Mouse (Mus musculus): ENCODE measurements around the gene Cfap299.

Gene Cfap299

DNA sequence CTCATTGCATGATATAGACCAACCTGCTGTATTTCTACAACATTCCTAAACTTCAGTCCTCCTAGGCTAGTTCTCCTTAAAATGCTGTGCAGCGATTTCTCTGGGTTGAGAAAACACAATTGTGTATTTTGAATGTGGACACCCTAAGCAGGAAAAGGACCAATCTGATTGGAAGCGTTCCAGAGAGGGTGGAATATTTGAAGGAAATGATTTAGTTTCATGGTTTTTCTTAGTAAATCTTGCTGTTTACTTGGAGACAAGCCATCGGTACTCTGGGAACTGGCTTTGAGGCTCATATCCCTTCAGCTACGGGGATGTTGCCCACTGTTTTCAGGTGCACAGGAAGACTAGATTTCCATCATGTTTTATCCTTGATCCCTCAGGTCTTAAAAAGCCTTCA is 288.3 kb downstream of the Cfap299 start:
- no peak for DNase-seq (ENCODE audit: low spot score)

DNA sequence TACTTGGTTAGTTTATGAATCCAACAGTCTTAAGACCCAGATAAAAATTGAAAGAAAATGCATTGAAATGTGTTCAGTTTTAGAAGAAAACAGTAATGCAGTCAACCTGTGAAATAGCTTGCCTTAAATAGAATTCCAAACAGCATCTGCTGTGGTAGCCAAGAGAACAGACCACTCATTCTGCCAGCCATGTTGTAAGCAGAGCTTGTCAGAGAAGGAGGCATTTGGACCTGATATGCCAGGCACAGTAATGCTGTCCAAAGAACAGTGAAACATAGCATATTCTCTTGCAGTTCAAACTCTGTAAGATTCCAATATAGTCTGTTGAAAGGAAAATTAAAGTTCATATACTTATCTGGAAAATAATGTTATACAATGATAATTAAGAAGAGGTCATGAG is 321.2 kb downstream of the Cfap299 start:
- DNase-seq (ENCODE audit: low spot score): no peak

DNA sequence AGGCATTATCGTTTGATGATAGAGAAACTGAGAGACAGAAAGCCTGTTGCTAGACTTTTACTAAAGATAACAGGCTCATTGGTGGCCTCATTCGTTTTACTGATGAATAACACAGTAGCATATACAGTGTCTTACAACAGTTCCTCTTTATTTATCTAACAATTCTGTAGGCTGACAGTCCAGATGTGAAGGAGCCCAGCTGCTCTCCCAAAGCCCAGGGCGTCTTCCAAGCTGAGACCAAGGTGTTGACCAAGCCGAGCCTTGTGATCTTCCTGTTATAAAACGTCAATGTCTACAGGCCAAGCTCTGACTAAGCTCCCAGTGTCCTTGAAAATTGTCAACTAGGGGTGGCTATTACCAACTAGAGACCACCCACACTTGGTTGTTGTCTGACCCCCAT is 321.9 kb downstream of the Cfap299 start:
- no peak for DNase-seq (ENCODE audit: low spot score)

DNA sequence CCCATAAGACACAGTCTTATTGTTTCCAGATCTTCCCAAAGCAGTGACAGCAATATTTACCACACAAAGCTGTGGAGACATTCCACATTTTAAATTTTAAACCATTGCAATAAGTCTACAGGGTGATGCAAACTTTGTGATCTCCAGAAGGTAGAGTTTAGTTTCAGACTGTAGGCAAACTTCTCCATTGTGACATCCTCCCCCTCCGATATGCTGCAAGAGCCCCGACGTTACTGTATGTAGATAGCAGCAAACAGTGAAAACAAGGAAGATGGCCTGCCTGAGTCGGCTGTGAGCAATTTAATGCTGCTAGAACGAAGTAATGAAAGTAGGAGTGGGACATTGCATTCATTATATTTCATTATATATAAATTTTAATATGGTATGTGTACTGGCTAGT is 359.1 kb downstream of the Cfap299 start:
- no peak for DNase-seq (ENCODE audit: low spot score)

DNA sequence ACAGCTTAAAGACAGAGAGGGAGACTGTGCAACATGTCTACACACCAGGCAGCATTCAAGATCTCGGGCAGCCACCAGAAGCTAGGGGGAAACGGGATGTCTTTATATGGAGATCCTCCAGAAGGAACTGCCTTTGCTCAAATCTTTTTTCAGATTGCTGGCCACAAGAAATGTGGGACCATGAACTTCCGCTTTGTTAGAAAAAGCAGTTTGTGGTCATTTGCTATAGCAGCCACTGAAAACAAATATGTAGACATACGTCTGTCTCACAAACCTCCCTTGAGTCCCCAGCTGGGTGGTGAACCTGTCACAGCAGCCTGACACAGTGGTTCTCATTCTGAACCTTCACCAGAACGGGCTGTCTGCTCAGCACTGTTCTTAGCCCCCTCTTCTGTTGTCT is 363.0 kb downstream of the Cfap299 start:
- no peak for DNase-seq (ENCODE audit: low spot score)

DNA sequence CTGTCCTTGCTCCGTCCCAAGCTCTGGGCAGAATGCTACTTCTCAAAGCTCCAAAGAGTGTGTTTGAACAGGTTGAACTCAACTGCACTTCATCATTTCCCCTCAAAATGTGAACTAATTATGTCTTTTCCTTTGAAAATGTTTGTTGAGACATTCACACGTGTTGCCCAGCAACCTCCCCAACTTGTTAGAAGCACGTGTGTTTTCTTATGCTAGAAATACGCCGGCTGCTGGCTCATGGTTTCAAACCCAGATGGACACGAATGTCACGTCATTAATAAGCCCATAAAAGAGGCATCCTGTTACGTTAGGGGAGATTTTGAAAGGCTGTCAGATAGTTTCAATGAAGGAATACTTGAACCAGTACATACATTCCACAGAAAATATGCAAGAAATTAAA is 367.2 kb downstream of the Cfap299 start:
- no peak for DNase-seq (ENCODE audit: low spot score)

DNA sequence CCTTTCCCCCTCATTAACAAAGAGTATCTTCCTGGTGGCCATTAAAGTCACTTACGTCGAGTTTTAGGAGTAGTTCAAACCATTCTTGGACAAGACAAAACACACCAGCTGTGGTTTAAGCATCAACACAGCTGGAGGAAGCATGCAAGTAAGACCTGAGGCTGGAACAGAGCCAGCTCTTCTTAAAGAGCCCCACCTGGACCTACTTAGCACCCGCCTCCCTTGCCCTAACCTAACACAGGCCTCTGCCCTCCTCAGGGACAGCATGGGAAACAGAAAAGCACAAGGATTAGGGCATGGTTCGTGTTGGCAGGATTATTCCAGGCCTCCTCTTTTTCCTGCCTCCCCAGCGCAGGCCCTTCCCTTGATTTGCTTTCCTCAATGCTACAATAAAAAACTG is 374.9 kb downstream of the Cfap299 start:
- no peak for DNase-seq (ENCODE audit: low spot score)

DNA sequence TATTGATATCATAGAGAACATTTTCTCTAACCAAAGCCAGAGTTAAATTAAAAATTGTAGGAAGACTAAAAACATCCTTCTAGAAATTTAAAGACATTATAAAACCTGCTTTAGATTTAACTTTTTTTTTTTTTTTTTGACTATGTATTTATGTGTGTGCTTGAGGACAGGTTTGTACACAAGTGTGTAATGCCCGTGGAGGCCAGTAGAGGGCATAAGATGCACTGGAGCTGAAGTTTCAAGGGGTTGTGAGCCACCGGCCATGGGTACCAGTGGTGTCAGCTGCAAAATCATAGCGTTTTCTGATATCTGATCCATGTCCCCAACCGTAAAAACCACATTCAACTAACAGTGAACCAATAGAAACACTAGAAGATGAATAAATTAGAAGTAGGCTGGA is 377.5 kb downstream of the Cfap299 start:
- DNase-seq (ENCODE audit: low spot score): no peak

DNA sequence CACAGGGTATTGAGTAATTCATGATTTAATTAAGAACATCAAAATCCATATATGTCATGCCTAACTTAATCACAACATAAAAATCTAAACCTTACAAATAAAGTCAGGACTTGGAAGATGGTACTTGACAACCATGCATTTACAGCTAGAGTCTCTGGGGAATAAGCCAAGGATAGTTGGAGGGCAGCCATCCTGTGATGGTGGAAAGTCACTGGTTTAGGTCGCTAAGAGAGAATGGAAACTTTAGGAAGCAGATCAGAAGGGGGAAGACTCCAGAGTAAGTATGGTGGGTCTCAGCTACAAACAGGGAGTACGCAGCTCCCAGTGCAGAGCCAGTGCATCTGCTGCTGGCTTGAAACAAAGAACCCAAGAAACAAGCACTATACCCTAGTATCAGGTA is 386.3 kb downstream of the Cfap299 start:
- no peak for DNase-seq (ENCODE audit: low spot score)

DNA sequence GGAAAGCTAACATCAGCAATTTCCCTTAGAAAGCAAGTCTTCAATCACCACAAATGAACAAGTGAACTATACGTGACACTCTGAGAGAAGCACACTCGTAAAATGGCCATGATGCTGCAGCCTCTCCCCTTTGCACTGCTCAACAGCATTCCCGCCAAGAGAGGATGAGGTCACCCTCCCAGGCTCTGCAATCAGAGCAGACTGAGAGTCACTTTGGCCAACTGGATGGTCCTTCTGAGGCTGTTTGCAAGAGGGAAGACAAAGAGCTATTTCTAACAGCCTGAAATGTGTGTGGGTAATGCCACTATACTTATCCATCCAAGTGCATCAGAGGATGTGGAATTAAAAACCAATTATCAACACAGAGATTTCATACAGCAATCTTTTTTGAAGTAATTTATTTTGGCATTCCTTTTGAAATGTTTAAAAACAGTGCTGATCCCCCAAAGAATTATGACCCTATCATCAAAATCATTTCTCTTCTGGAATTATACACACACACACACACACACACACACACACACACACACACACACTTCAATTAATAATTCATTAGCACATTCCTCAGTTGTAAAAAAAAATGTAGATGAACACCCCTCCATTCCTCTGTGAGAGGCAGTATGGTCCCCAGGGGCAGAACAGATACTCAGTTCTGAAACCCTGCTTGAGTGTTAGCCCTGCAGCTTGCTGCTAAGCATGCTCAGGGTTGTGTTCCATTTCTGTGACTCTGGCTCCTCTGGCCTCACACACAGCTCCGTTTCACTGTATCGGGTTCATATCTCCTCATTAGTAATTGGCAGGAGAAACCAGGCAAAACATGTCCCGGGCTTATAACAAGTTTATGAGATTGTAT is 403.3 kb downstream of the Cfap299 start:
- no peak for DNase-seq (ENCODE audit: low spot score)

DNA sequence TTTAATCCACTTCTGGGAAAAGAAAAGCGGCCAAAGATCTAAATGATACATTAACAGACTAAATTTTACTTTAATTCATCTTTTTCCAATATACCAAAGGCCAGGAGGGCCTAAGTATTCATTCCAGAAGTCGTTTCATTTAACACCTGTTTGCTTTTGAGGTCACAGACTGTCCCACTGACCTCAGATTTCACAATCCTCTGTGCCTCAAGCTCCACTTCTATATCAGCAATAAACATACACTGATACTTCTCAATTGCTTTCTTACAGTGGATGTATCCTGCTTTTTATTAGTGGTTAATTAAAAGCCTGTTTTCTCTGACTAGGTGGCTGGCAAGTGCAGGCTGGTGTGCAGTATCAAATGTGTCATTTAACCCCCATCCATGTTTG is 403.9 kb downstream of the Cfap299 start:
- no peak for DNase-seq (ENCODE audit: low spot score)

DNA sequence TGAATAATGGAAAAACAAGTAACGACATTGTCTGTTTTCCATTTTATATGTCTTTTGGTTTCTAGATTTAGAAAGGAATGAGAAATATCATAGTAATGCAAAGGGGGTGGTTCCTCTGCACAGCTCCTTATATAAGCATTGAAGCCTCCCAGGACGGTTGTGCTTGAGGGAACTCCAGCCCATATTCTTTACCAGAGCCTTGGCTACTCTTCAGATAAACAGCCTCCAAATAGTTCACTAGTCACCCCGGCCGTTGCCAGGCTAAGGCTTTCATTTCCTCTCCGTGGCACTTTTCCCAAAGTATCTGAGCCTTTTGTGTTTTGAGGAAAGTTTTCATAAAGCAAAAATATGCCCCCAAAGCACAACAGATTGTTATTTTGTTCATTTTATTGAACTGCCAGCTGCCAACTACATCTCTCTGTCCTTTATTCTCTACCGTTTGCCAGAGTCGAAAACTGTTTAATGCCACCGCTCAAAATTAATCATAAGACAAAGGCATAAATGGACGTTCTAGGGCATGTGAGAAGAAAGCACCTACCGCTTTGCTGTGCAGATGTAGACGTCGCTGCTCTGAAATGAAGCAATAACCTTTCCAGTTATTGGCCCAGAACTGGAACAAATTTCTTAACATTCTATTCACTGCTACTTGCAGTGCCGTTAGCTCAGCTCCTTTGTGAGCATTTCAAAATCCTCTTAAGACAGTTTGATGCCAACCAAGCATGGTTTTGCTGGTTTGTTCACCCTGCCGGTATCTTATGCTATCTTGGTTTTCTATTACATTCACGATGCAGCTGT is 433.0 kb downstream of the Cfap299 start:
- DNase-seq (ENCODE audit: low spot score): no peak

DNA sequence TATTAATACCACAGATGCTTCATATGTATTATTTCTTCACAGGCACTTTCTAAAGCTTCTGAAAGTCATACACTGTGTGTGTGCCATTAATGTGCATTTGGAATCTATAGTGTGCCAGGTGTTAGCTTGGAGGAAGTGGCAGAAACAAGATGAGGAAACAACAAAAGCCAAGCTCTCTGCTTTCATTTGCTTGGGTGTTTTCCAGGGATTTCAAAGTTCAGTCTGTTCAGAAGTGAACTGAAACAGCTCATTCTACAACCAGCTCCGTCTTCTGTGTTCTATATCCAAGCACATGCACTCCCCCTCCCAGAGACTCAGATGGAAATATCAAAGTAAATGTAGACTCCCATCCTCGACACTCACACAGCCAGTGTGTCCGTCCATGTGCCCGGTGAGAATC is 449.5 kb downstream of the Cfap299 start:
- no peak for DNase-seq (ENCODE audit: low spot score)

DNA sequence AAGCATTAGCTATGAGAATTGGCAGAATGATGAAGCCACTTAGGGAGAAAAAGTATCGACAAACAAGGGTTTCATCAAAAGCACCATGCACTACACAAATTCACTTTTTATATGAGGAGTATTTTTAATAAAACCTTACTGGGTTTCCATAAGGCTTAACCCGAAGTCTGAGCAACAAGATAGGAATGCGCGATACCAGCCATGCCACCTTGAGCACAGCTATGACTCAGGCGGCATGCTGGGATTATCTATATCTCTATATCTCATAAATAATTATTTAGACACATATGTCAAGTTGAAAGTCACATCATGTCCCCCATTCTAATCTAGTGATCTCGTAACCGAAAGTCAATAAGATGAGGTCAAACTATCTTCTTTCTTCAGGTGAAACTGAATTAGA is 453.0 kb downstream of the Cfap299 start:
- DNase-seq (ENCODE audit: low spot score): no peak

DNA sequence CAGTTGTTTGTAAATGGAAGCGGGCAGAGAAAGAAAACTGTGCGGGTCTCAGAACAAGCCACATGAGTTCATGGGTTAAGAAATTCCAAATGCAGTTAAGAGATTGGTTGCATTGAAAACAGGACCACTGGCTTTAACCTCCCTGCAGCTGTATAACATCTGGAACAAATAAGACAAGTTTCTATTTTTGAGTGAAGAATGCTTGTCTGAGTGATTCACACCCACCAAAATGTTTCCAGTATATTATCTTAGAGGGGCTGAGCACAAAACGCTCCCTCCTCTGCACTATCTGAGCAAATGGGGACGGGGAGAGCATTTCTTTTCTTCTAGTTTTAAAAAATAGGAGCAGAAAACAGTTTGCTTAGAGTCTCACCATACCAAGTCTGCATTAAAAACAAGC is 458.6 kb downstream of the Cfap299 start:
- no peak for DNase-seq (ENCODE audit: low spot score)

DNA sequence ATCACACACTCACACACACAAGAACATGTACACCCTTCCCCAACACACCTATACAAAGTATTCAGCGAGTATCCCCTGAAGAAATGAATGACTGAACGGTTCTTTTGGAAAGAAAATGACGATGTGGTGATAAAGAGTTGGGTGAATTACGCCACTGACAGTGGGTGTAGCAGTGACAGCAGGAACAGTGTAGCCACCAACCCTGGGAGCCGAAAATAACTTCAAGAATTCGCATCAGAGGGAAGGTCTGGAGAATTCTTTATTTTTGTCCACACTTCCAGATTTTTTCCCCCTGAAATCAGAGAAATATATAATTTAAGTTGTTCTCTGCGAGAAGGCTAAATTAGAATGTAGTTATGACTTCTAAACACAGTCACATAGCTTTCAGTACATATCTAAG is 459.5 kb downstream of the Cfap299 start:
- DNase-seq (ENCODE audit: low spot score): no peak

DNA sequence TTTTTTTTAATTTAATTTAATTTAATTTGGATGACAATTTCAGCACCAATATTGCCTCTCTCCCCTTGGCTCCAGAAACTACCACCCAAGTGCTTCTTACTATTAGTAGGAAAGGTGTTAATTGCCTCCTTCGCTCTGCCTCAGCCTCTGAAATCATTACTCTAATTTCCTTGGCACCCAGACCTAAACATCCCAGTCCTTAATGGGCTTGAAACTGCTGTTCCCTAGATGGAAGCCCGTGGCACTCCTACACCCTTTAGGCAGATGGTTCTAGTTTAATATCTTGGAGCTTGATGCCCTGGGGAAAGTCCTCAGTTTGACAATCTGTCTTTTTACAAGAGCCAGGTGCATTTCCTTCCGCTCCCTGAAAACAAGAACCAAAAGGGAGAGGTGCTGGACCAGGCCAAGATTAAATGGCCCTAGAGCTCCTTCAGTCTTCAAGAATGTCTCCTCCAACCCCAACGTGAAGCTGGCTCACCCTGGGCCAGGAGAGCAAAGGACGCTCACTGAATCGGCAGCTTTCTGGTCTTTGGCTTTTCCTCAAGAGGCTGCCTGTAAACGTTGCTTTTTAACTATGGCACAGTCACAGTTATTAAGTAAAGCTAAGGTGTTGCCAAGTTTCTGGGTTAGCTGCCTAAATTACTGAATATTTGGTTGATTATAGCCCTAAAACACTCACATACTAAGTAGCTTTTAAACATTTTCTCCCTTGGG is 461.9 kb downstream of the Cfap299 start:
- DNase-seq (ENCODE audit: low spot score): no peak

DNA sequence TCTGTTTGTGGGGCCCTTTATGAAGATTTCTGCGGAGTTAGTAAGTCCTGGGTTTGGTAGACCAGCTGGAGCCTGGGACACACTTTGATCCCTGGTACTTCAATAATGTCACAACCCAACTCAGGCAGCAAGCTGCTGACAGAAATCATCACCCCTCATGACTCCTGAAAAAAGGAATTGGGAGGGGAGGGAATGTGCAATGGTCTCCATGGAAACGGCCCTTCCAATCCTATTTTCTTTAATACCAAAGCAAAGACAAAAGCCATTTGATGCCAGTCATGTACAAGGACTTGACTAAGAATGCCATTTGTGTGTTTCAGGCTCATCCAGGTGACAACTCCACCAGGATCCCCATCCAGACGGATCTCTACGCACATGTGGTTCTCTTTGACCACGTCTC is 472.4 kb downstream of the Cfap299 start:
- no peak for DNase-seq (ENCODE audit: low spot score)

DNA sequence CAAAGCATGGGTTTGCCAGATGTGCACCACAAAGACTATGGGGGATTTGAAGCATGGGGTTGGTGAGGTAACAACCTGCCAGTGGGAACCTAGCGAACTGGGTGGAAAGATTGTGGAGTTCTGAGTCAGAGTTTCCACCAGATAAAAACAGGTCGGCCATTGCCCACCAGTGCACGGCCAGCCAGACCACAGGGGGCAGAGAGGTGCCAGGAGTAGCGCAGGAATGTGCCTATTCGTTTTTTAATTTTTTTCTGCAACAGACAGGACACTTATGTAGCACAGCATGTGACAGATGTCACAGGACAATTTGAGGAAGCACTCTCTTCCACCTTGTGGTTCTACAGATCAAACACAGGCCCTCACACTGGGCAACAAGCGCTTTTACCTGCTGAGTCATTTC is 475.7 kb downstream of the Cfap299 start:
- DNase-seq (ENCODE audit: low spot score): no peak

DNA sequence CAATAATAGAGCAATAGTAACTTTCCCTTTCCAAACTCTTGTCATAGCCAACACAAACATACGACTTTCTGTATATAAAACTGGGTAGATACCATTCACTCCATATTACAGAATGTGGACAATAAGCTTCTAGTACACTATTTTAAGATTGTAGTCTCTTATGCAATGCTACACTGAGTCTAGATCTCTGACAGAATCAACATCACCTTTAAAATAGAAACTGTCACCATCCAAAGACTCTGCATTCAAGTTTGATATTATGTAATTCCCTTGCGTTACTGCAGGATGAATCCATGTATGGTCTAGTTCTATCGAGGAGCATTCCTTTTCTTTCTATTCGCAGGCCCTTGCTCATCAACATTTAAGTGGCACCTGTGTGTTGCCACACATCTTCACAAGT is 477.4 kb downstream of the Cfap299 start:
- DNase-seq (ENCODE audit: low spot score): no peak

DNA sequence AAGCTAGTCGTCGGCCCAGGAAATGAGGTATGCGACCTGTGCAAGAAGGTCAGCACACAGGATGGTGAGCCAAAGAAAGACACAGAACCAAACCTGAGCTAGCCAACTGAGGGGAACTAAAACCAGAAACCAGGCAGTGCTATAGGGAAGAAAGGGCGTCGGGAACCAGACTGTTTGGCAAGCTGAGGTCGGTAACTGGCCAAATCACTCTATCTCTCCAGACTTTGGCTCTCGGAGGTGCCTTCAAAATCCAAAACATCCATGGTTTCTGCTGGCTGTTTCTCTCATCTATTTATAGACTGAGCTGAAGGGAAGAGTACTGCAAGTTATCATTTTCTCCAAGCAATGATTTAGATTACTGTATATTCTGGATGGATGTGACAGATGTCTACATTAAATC is 477.9 kb downstream of the Cfap299 start:
- DNase-seq (ENCODE audit: low spot score): no peak

DNA sequence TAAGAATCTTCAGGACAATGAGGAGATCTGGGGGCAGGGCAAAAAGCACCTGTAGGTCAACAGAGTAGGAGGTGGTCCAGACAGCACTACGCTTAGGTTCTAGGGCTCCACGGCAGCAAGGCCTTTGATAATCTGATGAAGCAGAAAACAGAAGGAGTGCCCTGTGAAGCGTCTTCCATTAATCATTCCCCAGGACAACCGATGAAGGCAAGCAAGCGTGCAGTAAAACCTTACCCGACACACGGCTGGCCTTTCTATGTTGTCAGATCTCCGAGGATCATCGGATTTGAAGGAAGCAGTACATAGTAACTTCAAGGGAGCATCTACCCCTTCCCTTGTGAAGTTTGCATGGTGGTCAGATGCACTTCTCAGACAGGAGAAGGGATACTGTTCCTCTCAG is 478.8 kb downstream of the Cfap299 start:
- DNase-seq (ENCODE audit: low spot score): no peak

DNA sequence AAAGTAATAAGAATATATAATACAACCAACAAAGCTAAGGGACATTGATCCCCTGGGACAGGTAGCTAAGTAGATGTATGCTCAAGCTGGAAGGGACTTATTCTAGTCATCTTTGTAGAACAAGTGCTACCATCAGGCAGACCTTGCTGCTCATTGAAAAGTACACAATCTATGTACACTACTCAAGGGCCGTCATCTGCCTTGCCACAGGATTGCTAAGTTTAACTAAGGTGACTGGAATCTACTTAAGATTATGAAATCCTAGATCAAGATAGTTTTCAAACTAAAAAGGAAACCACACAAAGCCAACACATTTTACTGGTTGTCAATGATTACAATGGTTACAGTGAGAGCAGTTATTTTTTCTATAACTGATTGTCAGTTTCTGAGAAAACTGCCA is 483.3 kb downstream of the Cfap299 start:
- DNase-seq (ENCODE audit: low spot score): no peak

Measured in layer of hippocampus, adult 9-10 months (tissue).